Mouse (Mus musculus) ES-Bruce4 (cell line): ENCODE data around the gene Hook2. TPM values are rescaled to one million over a fixed set of nuclear protein-coding genes. Genes with fewer than 3 reads are reported as not detected.

ENCODE experiments used
- H3K27ac ChIP-seq: 2 replicates; pipeline ENCODE4 v1.5.1; 2012; ENCODE audit warnings: low read length, inconsistent platforms; ENCODE audit not compliant: insufficient read depth
- H3K27me3 ChIP-seq: 2 replicates; pipeline ENCODE4 v1.6.1; 2012; ENCODE audit warnings: mild to moderate bottlenecking, low read length, inconsistent platforms; ENCODE audit not compliant: control insufficient read depth, poor library complexity, insufficient read depth, severe bottlenecking
- H3K36me3 ChIP-seq: 2 replicates; pipeline ENCODE4 v1.6.1; 2012; ENCODE audit warnings: inconsistent platforms, mild to moderate bottlenecking, low read length, moderate library complexity; ENCODE audit not compliant: control insufficient read depth, poor library complexity, insufficient read depth, severe bottlenecking
- H3K4me1 ChIP-seq: one replicate; pipeline ENCODE4 v1.8.1; 2011; ENCODE audit warnings: low read length; ENCODE audit not compliant: control insufficient read depth, insufficient read depth
- H3K4me3 ChIP-seq: 2 replicates; pipeline ENCODE4 v1.5.1; 2011; ENCODE audit warnings: low read depth, mild to moderate bottlenecking, low read length
- H3K9ac ChIP-seq: 2 replicates; pipeline ENCODE4 v1.6.1; 2012; ENCODE audit warnings: low read depth, mild to moderate bottlenecking, inconsistent platforms; ENCODE audit not compliant: poor library complexity, severe bottlenecking
- H3K9me3 ChIP-seq: replicated peaks from 2 replicates; pipeline ENCODE4 v1.6.1; 2012; ENCODE audit warnings: mild to moderate bottlenecking, low read length, inconsistent platforms; ENCODE audit not compliant: control insufficient read depth, poor library complexity, insufficient read depth, severe bottlenecking
- CTCF ChIP-seq: IDR thresholded peaks from one replicate; pipeline ENCODE4 v1.8.1; 2011; ENCODE audit warnings: low read depth, low read length
- EP300 ChIP-seq: IDR thresholded peaks from 2 replicates; pipeline ENCODE4 v1.6.1; 2011; ENCODE audit warnings: low read depth, low read length; ENCODE audit not compliant: insufficient read depth
- POLR2A ChIP-seq: IDR thresholded peaks from one replicate; pipeline ENCODE4 v1.8.1; 2011; ENCODE audit warnings: low read length; ENCODE audit not compliant: insufficient read depth
- polyA plus RNA-seq: library from polyadenylated mRNA; stranded (reverse); fragments of >200 nt; gene quantifications from 2 replicates; pipeline ENCODE4 v1.2.4, GENCODE M21; 2011; ENCODE audit warnings: low read depth; ENCODE audit not compliant: missing spikeins, insufficient read depth, insufficient read length

Gene Hook2
- polyA plus RNA-seq, 1 experiment: 41.5 TPM

- Histone ChIP-seq H3K4me3 (no peak overlapping the region), H3K4me1 (peaks cover 2% of the 10 kb centered on the region), H3K9ac (no peak overlapping the region), H3K27me3 (peaks cover 2% of the 10 kb centered on the region; the same call in 1 of the 2 replicates), H3K9me3 (no peaks in the 10 kb centered on the region), H3K36me3 (no peaks in the 10 kb centered on the region), H3K27ac (no peak overlapping the region)
- TF ChIP-seq EP300 (no peak), POLR2A (no peak), CTCF (no peak)
Measured at GRCm38 (mm10) chr8:85011242-85011641, 20.8 kb downstream of the Hook2 start.

- H3K9me3 ChIP-seq: no peaks in the 10 kb centered on the region
- TF ChIP-seq POLR2A (no peak), CTCF (peak; percentile 85)
- peak overlapping the region; percentile 57 for H3K4me3 ChIP-seq
- peaks cover 8% of the 10 kb centered on the region for H3K36me3 ChIP-seq
- H3K27me3 ChIP-seq: peaks cover 2% of the 10 kb centered on the region; the same call in 1 of the 2 replicates
- peaks cover 2% of the 10 kb centered on the region for H3K4me1 ChIP-seq
- H3K27ac ChIP-seq: no peak overlapping the region
- peak overlapping the region; percentile 58 for H3K9ac ChIP-seq
Measured at GRCm38 (mm10) chr8:85013230-85013840, 22.9 kb downstream of the Hook2 start.

- TF ChIP-seq CTCF: no peak
- TF ChIP-seq POLR2A: no peak
- no peak for TF ChIP-seq EP300
- Histone ChIP-seq H3K27ac (no peak within 1 kb of the TSS), H3K27me3 (peaks cover 2% of the 10 kb centered on the region; the same call in 1 of the 2 replicates), H3K4me3 (peak within 1 kb of the TSS; percentile 57), H3K4me1 (peaks cover 1% of the 10 kb centered on the region), H3K9me3 (no peaks in the 10 kb centered on the region), H3K36me3 (peaks cover 19% of the 10 kb centered on the region), H3K9ac (peak within 1 kb of the TSS; percentile 58)
Measured at GRCm38 (mm10) chr8:85014431-85014830, 24.0 kb downstream of the Hook2 start, which contains the start of gene Best2. TSS of gene Best2 (minus strand) at chr8:85014531.

- H3K9me3 ChIP-seq: no peaks in the 10 kb centered on the region
- peak overlapping the region; percentile 41 for H3K27ac ChIP-seq
- no peak for TF ChIP-seq CTCF
- TF ChIP-seq POLR2A: no peak
- no peak for TF ChIP-seq EP300
- H3K9ac ChIP-seq: no peak overlapping the region
- peaks cover 38% of the 10 kb centered on the region for H3K36me3 ChIP-seq
- no peak overlapping the region for H3K4me3 ChIP-seq
- no peaks in the 10 kb centered on the region for H3K27me3 ChIP-seq
- H3K4me1 ChIP-seq: no peaks in the 10 kb centered on the region
Measured at GRCm38 (mm10) chr8:85016724-85017123, 26.3 kb downstream of the Hook2 start.

- Histone ChIP-seq H3K27ac (peak overlapping the region; percentile 0; the same call in 1 of the 2 replicates), H3K36me3 (peaks cover 42% of the 10 kb centered on the region)
Measured at GRCm38 (mm10) chr8:85017209-85017608, 26.8 kb downstream of the Hook2 start.

GRCm38 (mm10) chr8:85021514-85022055 lies 31.2 kb downstream of the Hook2 start:
- Histone ChIP-seq H3K27me3 (no peaks in the 10 kb centered on the region), H3K27ac (peak overlapping the region; percentile 85), H3K4me3 (no peak overlapping the region), H3K9me3 (no peaks in the 10 kb centered on the region), H3K9ac (peak overlapping the region; percentile 61), H3K36me3 (peaks cover 61% of the 10 kb centered on the region), H3K4me1 (no peaks in the 10 kb centered on the region)
- TF ChIP-seq EP300: peak; percentile 94
- TF ChIP-seq CTCF: no peak
- no peak for TF ChIP-seq POLR2A

More at GRCm38 (mm10) chr8:85017209-85017608, 26.8 kb downstream of the Hook2 start:
- H3K27me3 ChIP-seq: no peaks in the 10 kb centered on the region
- H3K4me1 ChIP-seq: no peaks in the 10 kb centered on the region
- no peaks in the 10 kb centered on the region for H3K9me3 ChIP-seq
- H3K9ac ChIP-seq: no peak overlapping the region
- no peak for TF ChIP-seq CTCF
- TF ChIP-seq POLR2A: no peak
- no peak for TF ChIP-seq EP300
- no peak overlapping the region for H3K4me3 ChIP-seq
